Mouse (Mus musculus) lung, postnatal 4 days (tissue): Measurements from ENCODE around the gene Mrpl3.
A peak's percentile ranks its signal among the peaks of the same experiment; 100 is the strongest.
"Not testable (repeated sequence)": the region's sequence is repeated elsewhere in the genome, so short reads cannot be mapped to it uniquely, and the experiment has no call there.

Source experiments
- DNase-seq, 2 experiments: peaks; one replicate each; pipeline ENCODE4 v3.0.0; 2021

The Mrpl3 gene

GRCm38 (mm10) chr9:105053147-105053557 lies at the start of gene Mrpl3:
TSS of gene Mrpl3 (plus strand) at chr9:105053239.
- peak; percentile 84 to 91 for DNase-seq

- DNase-seq: no peak
These were observed 42.3 kb upstream of the Mrpl3 start for GRCm38 (mm10) chr9:105010721-105011120.

- DNase-seq: no peak
These were observed 34.9 kb upstream of the Mrpl3 start for GRCm38 (mm10) chr9:105018186-105018585.

GRCm38 (mm10) chr9:105028311-105028710 lies 24.7 kb upstream of the Mrpl3 start:
- no peak for DNase-seq

- DNase-seq: no peak
These were observed 20.5 kb upstream of the Mrpl3 start for GRCm38 (mm10) chr9:105032572-105032971.

GRCm38 (mm10) chr9:105033641-105034040 lies 19.4 kb upstream of the Mrpl3 start:
- DNase-seq: no peak

- DNase-seq: no peak
These were observed 15.2 kb upstream of the Mrpl3 start for GRCm38 (mm10) chr9:105037847-105038246.

- no peak for DNase-seq
These were observed 7.0 kb upstream of the Mrpl3 start for GRCm38 (mm10) chr9:105046014-105046413.

- no peak for DNase-seq
These were observed 4.7 kb upstream of the Mrpl3 start for GRCm38 (mm10) chr9:105048351-105048750.

- no peak for DNase-seq
These were observed 3.4 kb upstream of the Mrpl3 start for GRCm38 (mm10) chr9:105049636-105050035.

GRCm38 (mm10) chr9:105050257-105050656 lies 2.8 kb upstream of the Mrpl3 start:
- DNase-seq: no peak

- DNase-seq: no peak
These were observed 773 bp downstream of the Mrpl3 start for GRCm38 (mm10) chr9:105053812-105054211.

GRCm38 (mm10) chr9:105069106-105069505 lies 16.1 kb downstream of the Mrpl3 start:
- no peak for DNase-seq

- peak; percentile 14 to 38 for DNase-seq
These were observed 20.1 kb downstream of the Mrpl3 start for GRCm38 (mm10) chr9:105072991-105073748.

- no peak for DNase-seq
These were observed 21.8 kb downstream of the Mrpl3 start for GRCm38 (mm10) chr9:105074851-105075250.

GRCm38 (mm10) chr9:105076756-105077424 lies 23.9 kb downstream of the Mrpl3 start:
- no peak for DNase-seq

GRCm38 (mm10) chr9:105078460-105078859 lies 25.4 kb downstream of the Mrpl3 start:
- DNase-seq: no peak

GRCm38 (mm10) chr9:105080246-105080645 lies 27.2 kb downstream of the Mrpl3 start:
- DNase-seq: no peak

- DNase-seq: no peak
These were observed 48.0 kb downstream of the Mrpl3 start for GRCm38 (mm10) chr9:105100807-105101570.

- DNase-seq: no peak
These were observed 48.9 kb downstream of the Mrpl3 start for GRCm38 (mm10) chr9:105101911-105102310.

GRCm38 (mm10) chr9:105103893-105104292 lies 50.9 kb downstream of the Mrpl3 start:
- no peak for DNase-seq

- DNase-seq: not testable (repeated sequence)
These were observed 72.2 kb downstream of the Mrpl3 start for GRCm38 (mm10) chr9:105125206-105125605.
